Mouse (Mus musculus) cortical plate, adult 2 months (tissue): ENCODE measurements at regions not wholly inside any gene's neighbourhood (a gene's known extent, or its start where the extent isn't known, plus 50 kb on each side); places are given as distances from the start of the nearest gene placed in this dataset.

Experiments used
- CTCF ChIP-seq: fragments of 200-500 bp; IDR thresholded peaks from 2 replicates; pipeline ENCODE4 v1.5.1; 2011; ENCODE audit warnings: mild to moderate bottlenecking, control low read depth, low read length; ENCODE audit not compliant: insufficient read depth; ENCODE audit errors: extremely low read depth
- POLR2A ChIP-seq: fragments of 200-500 bp; IDR thresholded peaks from 2 replicates; pipeline ENCODE4 v1.6.1; 2011; ENCODE audit warnings: mild to moderate bottlenecking, low read length, control low read depth; ENCODE audit not compliant: insufficient read depth; ENCODE audit errors: extremely low read depth

DNA sequence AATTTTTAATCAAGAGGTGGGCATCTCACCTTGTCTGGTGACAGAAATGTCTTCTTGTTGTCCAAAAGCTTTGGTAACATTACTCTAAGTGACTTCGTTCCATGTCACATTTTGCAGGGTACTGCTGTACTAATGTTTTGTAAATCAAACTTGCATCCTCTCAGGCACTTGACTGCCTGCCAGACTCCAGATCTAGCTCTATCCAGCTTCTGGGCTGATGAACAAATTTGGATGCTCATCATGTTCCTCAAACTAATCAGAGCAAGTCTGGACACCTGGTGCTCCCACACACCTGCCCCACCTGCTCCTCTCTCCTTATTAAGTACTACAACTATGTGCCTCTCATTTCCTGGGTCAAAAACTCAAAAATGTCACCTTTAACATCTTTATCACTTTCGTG is 126.1 kb downstream of the Fasl start:
- TF ChIP-seq CTCF (no peak), POLR2A (no peak)
